Mouse (Mus musculus) cerebellum, adult 9-10 months (tissue): Measurements from ENCODE around the gene Slc25a34.
A peak's percentile ranks its signal among the peaks of the same experiment; 100 is the strongest.

ENCODE experiments used
- DNase-seq: peaks from one replicate; pipeline ENCODE4 v3.0.0; 2022

Gene Slc25a34

DNA sequence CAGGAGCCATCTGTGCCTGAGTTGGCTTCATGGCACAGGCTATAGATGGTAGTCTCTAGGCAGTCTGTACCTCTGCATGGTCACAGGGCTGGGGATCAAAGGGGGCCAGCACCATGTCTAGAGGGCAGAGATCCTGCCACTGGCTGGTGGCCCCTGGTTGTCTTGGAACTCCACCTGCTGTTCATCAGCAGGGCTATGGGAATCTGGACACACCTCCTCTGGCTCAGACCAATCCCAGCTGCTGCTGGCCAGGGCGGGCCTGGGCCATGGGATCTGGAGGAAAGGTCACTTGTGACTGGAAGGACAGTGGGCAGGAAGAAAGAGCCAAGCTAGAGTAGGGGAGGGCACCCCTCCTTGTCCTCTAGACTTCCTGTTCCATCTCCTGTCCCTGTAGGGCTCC, at the start of gene Slc25a34:
TSS of gene Slc25a34 (minus strand) at position 156 of the 400 bp plus-strand sequence.
- no peak for DNase-seq

GRCm38 (mm10) chr4:141672325-141672724, 48.7 kb upstream of the Slc25a34 start:
- no peak for DNase-seq

DNA sequence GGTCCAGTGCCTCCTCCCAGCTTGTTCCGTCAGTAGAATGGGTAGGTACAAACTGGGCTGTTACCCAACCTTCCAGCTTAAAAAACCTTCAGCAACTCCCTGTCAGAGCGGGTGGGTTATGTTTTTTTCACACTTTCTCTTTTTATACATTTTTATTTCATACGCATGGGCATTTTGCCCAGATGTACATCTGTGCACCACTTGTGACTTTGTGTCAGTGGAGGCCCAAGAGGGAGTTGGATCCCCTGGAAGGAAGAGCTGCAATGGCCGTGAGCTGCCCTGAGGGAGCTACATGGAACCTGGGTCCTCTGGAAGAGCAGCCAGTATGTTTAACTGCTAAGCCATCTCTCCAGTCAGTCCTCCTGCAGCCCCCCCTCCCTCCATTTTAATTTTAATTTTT, 47.8 kb upstream of the Slc25a34 start:
- no peak for DNase-seq

DNA sequence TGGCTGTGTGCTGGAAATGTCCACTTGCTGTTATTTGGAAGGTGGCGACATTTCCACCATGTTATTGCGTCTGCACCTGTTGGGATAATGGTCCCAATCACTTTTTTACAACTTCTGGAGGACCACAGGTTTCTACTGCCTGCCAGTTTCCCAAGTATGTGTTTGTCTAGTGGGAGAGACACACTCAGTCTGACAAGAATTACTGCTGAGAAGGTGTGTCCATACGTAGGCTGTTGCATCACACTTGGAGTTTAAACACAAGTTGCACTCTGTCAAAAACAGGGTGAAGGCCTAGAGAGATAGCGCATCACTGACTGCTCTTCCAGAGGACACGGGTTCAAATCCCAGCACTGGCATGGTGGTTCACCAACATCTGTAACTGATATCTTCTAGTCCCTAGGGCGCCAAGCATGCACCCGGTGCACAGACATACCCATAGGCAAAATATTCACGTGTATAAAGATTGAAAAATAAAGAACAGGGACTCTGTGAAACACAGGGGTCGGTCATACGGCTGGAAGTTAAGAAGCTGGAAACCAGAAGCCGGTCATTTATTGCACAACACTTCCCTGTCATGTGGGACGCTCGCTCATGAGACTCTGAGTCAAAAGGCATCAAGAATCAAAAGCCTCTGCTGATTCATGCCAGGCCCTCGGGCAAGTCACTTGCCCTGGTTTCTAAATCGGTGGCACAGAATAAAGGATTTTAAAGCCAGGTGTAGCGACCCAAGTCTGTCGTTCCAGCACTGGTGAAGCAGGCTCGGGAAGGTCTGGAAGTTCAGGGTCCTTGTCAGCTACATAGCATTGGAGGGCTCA, 46.5 kb upstream of the Slc25a34 start:
- no peak for DNase-seq

DNA sequence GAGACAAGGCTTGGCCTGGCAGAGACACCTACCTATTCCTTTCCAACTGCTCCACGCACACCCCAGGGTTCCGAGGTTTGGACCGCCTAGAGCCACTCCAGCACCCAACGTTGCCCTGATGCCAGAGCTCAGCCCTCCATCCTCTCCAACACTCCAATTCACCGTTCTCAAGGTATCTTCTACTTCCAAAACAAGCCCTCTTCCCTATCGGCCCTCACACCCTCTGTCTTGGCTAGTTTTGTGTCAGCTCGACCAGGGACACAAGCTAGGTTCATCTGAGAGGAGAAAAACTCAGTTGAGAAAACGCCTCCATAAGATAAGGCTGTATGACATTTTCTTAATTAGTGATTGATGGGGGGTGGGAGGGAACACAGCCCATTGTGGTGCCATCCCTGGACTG, 41.2 kb upstream of the Slc25a34 start, which contains the start of gene Plekhm2:
TSS of gene Plekhm2 (minus strand) at position 101 of the 400 bp plus-strand sequence.
- DNase-seq = no peak

- peak; percentile 69 for DNase-seq
Observed at GRCm38 (mm10) chr4:141664011-141664745, 40.6 kb upstream of the Slc25a34 start.

- DNase-seq = no peak
Observed at GRCm38 (mm10) chr4:141663122-141663931, 39.7 kb upstream of the Slc25a34 start.

- no peak for DNase-seq
Observed at GRCm38 (mm10) chr4:141660884-141661283, 37.3 kb upstream of the Slc25a34 start.

GRCm38 (mm10) chr4:141659739-141660138, 36.1 kb upstream of the Slc25a34 start:
- DNase-seq = no peak

GRCm38 (mm10) chr4:141658846-141659484, 35.3 kb upstream of the Slc25a34 start:
- no peak for DNase-seq

GRCm38 (mm10) chr4:141656932-141657331, 33.3 kb upstream of the Slc25a34 start:
- DNase-seq = no peak

DNA sequence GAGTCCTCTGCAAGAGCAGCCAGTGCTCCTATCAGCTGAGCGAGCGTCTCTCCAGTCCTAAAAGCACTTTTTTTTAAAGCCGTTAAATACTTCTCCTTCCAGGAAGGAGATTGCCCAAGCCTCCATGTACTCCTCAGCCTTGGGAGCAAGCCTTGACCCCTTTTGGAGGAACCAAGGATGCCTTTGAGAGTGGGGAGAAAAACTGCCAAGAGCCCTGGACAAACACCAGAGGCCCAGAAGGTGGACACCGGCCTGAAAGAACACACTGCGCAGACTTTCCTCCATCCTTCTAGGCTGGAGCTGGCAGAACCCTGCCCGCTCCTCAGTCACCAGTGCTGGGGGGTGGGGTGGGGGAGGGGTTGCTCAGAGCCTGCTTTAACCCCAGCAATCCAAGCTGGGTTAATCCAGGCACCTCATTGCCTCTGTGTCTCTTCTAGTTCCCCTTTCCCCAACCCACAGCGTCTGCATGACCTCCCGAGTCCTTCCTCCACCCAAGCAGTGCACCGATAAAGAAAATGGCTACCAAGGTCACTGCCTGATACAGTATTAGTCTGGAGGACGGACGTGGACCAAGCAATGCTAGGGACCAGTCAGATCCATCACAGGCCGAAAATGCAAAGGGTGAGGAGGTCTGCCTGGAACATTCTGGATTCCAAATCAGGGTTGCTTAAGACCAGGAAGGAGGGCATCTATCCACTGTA, 32.4 kb upstream of the Slc25a34 start:
- DNase-seq = peak; percentile 75

DNA sequence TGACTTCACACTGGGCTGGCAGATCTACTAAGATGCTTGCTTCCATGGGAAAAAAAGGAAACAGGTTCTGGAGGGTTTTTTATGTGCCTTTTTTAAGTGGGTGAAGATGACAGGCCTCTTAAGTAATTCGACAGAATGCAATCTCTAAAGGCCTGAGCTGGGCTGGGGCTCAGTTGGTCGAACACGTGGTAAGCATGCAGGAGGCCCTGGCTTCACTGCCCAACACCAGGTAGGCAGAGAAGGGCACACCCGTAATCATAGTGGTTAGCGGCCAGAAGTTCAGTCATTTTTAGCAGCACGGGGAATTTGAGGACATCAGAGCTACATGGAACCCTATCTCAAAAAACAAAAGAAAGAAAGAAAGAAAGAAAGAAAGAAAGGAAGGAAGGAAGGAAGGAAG, 30.9 kb upstream of the Slc25a34 start:
- no peak for DNase-seq

DNA sequence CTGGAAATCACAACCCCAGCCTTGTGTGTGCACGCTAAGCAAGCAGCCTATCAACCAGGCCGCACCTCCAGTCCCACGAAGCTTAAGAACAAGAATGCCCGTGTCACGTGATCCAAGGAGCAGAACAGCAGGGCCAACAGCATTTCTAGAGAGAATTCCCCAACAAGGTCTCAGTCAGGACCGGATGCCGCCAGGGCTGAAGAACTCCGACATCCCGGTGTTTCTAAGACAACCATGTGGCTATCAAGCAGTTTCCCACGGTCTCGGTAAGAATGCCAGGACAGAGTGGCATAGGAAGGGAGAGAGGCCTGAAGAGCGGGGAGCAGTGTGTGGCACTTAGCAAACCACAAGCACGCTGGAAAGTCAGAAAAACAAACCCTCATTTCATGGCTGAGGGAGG, 30.2 kb upstream of the Slc25a34 start:
- DNase-seq = no peak

DNA sequence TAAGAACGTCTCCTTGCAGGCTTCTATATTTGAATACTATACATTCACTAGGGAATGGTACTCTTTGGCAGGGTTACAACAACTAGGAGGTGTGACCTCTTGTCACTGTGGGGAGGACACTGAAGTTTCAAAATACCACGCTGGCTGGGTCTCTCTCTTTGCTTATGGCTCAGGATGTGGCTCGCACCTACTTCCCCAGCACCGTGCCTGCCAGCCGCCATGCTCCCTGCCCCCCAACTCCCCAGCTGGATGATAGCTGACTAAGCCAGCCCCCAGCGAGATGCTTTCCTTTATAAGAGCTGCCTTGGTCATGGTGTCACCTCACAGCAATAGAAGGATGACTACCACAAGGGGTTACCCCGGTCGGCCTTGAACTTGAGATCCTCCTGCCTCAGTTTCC, 29.4 kb upstream of the Slc25a34 start:
- no peak for DNase-seq

GRCm38 (mm10) chr4:141651944-141652343, 28.3 kb upstream of the Slc25a34 start:
- no peak for DNase-seq

DNA sequence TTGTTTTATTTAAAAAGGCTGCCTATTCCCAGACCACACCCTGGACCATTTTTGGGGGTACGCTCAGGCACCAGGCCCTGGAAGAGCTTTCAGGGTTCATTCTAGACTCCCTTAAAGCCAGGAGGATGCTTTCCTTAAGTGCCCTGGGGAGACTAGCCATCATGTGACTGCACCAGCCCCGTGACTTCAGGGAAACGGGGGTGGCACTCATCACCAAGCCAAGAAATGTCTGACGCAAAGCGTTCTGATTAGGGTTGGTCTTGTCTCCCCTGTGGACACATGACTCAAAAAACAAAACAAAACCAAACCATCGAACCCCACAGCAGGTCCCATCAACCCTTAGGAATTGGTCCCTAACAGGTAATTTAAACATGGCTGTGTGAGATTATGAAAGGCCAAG, 27.7 kb upstream of the Slc25a34 start:
- no peak for DNase-seq

GRCm38 (mm10) chr4:141649244-141649643, 25.6 kb upstream of the Slc25a34 start:
- no peak for DNase-seq

GRCm38 (mm10) chr4:141648262-141648661, 24.6 kb upstream of the Slc25a34 start:
- no peak for DNase-seq

GRCm38 (mm10) chr4:141647187-141647586, 23.6 kb upstream of the Slc25a34 start:
- DNase-seq = no peak

GRCm38 (mm10) chr4:141645988-141646387, 22.4 kb upstream of the Slc25a34 start:
- no peak for DNase-seq
